Mouse (Mus musculus): ENCODE results near the gene Cth. TPM values are rescaled to one million over a fixed set of nuclear protein-coding genes. Genes with fewer than 3 reads are reported as not detected.
"Not testable (repeated sequence)": the region's sequence is repeated elsewhere in the genome, so short reads cannot be mapped to it uniquely, and the experiment has no call there.

The Cth gene
- polyA plus RNA-seq, 1 experiment = not detected

DNA sequence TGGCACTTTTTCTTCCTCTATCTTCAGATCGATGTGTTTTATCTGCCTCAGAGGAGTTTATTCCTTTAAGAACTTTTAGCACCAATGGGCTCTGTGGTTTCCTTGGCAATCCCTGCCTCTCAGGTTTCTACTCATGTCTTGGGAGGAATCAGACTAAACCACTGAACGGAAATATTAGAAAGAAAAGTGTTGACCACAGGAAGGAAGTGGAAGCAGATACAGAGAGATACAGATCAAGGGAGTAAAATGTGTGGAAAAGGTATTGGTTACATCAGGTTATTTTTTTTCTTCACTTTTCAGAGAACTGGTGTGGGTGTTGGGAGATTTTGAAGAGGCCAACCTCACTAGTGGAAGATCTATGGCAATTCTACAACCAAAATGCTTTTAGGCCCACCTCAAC lies 13.7 kb upstream of the Cth start:
- H3K4me3 ChIP-seq (ENCODE audit: insufficient read depth, low read length) = no peak overlapping the region
- TF ChIP-seq POLR2A (IDR thresholded peaks at IDR 0.05; ENCODE audit: borderline replicate concordance, low read depth, low read length) (no peak), CTCF (IDR thresholded peaks at IDR 0.05; ENCODE audit: low read depth, low read length) (no peak)
- peaks cover 7% of the 10 kb centered on the region for H3K4me1 ChIP-seq (ENCODE audit: control insufficient read depth, insufficient read depth, low read length)
- H3K27ac ChIP-seq (ENCODE audit: insufficient read depth, low read depth, low read length) = no peak overlapping the region

DNA sequence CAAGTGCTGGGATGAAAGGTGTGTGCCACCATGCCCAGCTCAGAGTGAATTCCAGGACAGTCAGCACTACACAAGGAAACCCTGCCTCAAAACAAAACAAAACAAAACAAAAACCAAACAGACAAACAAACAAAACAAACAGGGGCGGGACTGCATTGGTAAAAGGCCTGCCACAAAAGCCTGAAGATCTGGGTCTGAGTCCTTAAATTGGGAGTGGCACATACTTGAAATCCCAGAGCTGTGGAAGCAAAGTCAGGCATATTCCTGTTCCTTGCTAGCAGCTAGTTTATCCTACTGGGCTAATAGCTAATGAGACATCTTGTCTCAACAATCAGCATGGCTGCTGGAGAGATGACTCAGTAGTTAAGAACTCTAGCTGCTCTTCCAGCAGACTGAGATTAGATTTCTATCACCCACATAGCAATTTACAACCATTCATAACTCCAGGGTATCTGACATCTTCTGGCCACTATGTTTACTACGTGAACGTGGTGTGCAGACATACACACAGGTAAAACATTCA lies 9.5 kb upstream of the Cth start:
- no peak for TF ChIP-seq CTCF (IDR thresholded peaks at IDR 0.05; ENCODE audit: low read depth, low read length)
- TF ChIP-seq POLR2A (IDR thresholded peaks at IDR 0.05; ENCODE audit: borderline replicate concordance, low read depth, low read length) = no peak
- H3K4me1 ChIP-seq (ENCODE audit: control insufficient read depth, insufficient read depth, low read length) = peaks cover 5% of the 10 kb centered on the region
- H3K4me3 ChIP-seq (ENCODE audit: insufficient read depth, low read length) = no peak overlapping the region
- H3K27ac ChIP-seq (ENCODE audit: insufficient read depth, low read depth, low read length) = no peak overlapping the region

DNA sequence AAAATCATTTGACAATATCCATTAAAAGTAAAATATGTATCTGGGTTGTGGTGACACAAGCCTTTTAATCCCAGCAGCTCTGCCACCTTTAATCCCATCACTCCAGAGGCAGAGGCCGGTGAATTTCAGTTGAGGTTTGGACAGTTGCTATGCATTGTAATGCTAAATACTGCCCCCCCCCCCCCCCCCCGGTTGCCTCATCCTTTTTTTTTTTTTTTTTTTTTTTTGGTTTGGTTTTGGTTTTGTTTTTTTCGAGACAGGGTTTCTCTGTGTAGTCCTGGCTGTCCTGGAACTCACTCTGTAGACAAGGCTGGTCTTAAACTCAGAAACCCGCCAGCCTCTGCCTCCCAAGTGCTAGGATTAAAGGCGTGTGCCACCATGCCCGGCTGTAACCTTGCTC lies 8.3 kb upstream of the Cth start:
- H3K4me1 ChIP-seq (ENCODE audit: control insufficient read depth, insufficient read depth, low read length); H3K4me3 ChIP-seq (ENCODE audit: insufficient read depth, low read length); H3K27ac ChIP-seq (ENCODE audit: insufficient read depth, low read depth, low read length): not testable (repeated sequence)

DNA sequence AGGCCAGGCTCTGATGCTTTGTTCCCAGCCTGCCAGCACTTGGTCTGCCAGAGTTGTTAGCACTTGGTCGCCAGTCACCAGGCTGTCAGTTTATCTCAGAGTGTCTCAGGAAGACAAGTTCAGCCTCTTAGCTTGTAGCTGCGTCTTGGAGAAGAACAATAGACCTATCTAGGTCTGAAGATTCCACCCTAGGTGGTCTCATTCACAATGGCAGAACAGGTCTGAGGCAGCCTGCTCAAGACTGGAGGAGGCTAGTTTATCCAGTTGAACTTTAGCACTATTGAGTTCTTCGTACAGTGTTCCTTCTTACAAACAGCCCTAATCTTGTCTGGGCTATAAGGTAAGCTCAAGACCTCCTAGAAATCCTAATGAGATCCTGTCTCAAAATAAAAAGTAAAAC lies 7.2 kb upstream of the Cth start:
- no peak overlapping the region for H3K27ac ChIP-seq (ENCODE audit: insufficient read depth, low read depth, low read length)
- H3K4me1 ChIP-seq (ENCODE audit: control insufficient read depth, insufficient read depth, low read length) = peaks cover 5% of the 10 kb centered on the region
- TF ChIP-seq CTCF (IDR thresholded peaks at IDR 0.05; ENCODE audit: low read depth, low read length) (no peak), POLR2A (IDR thresholded peaks at IDR 0.05; ENCODE audit: borderline replicate concordance, low read depth, low read length) (no peak)
- no peak overlapping the region for H3K4me3 ChIP-seq (ENCODE audit: insufficient read depth, low read length)

DNA sequence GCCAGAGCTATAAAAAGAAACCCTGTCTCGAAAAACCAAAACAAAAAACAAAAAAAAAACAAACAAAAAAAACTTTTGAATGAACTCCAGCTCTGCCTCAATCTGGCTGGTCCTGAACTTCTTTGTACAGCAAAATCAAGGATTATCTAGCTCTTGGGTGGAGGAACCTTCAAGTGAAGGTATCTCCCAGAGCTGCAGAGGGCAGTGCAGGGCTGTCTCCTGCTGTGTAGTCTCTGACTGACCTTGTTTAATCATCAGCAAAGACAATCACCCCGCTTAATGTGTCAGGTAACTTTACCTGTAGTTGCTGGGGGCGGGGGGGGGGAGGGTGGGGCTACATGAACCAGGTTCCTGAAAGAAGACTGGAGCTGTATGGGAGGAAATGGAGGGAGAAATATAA lies 6.7 kb upstream of the Cth start:
- H3K4me3 ChIP-seq (ENCODE audit: insufficient read depth, low read length) = no peak overlapping the region
- H3K27ac ChIP-seq (ENCODE audit: insufficient read depth, low read depth, low read length) = no peak overlapping the region

DNA sequence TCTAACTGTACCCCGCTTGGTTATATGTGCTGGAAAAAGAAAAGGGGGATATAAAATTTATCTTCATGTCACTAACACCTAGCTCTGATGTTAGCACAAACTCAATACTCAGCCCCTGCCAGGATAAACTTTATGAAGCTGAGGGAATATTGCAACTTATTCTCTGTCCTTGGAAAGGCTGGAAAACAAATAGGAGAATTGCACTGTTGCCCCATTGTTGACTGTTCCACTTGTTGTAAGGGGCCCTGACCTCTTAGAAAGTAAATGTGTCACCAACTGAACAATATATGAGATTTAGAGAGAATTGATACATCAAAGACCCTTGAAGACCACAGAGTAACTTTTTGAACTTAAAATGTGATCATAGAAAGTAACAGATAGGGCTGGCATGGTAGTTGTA lies 4.5 kb upstream of the Cth start:
- H3K4me3 ChIP-seq (ENCODE audit: insufficient read depth, low read length) = no peak overlapping the region
- TF ChIP-seq POLR2A (IDR thresholded peaks at IDR 0.05; ENCODE audit: borderline replicate concordance, low read depth, low read length) = no peak
- TF ChIP-seq CTCF (IDR thresholded peaks at IDR 0.05; ENCODE audit: low read depth, low read length) = no peak
- no peak overlapping the region for H3K27ac ChIP-seq (ENCODE audit: insufficient read depth, low read depth, low read length)
- peaks cover 5% of the 10 kb centered on the region for H3K4me1 ChIP-seq (ENCODE audit: control insufficient read depth, insufficient read depth, low read length)

More for the DNA sequence above, 6.7 kb upstream of the Cth start:
- no peak for TF ChIP-seq POLR2A (IDR thresholded peaks at IDR 0.05; ENCODE audit: borderline replicate concordance, low read depth, low read length)
- no peak for TF ChIP-seq CTCF (IDR thresholded peaks at IDR 0.05; ENCODE audit: low read depth, low read length)
- peaks cover 5% of the 10 kb centered on the region for H3K4me1 ChIP-seq (ENCODE audit: control insufficient read depth, insufficient read depth, low read length)

DNA sequence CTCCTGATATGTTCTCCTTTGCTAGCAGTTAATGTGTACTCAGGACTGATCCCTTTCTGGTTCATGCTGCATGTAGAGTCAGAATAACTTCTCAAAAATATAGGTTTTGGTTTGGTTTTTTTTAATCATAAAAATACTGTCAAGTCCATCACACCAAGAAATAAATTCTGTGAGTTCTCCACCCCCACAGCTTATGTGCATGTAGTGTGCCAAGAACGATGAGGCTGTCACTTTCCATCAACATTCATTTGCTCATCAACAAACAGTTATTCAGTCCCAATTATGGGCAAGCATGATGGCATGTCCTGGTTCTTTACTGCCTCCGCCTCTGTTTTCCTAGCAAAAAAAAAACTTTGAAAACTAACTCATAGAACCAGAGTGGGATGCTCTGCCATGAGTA lies 3.9 kb upstream of the Cth start:
- no peak overlapping the region for H3K27ac ChIP-seq (ENCODE audit: insufficient read depth, low read depth, low read length)
- no peak overlapping the region for H3K4me3 ChIP-seq (ENCODE audit: insufficient read depth, low read length)
- peaks cover 4% of the 10 kb centered on the region for H3K4me1 ChIP-seq (ENCODE audit: control insufficient read depth, insufficient read depth, low read length)
- TF ChIP-seq POLR2A (IDR thresholded peaks at IDR 0.05; ENCODE audit: borderline replicate concordance, low read depth, low read length) = no peak
- TF ChIP-seq CTCF (IDR thresholded peaks at IDR 0.05; ENCODE audit: low read depth, low read length) = no peak

DNA sequence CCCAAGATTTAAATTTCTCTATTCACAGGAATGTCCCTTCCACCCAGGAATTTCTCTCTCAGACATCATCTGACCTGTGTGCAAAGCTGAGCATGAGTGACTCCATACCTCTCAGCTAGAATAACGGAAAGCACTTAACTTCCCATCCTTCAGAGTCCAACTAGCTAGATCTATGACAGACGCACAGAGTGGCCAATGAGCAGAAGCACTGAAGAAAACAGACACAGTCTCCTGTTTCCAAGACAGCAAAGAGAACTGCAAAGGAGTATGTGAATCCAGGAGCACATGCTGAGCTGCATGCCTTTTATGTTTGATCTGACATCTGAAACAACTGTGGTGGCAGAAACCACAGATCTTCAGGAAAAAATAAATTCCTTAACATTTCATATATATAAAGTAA lies 1.9 kb upstream of the Cth start:
- Histone ChIP-seq H3K4me3 (ENCODE audit: insufficient read depth, low read length) (no peak overlapping the region), H3K27ac (ENCODE audit: insufficient read depth, low read depth, low read length) (no peak overlapping the region), H3K4me1 (ENCODE audit: control insufficient read depth, insufficient read depth, low read length) (no peaks in the 10 kb centered on the region)
- TF ChIP-seq POLR2A (IDR thresholded peaks at IDR 0.05; ENCODE audit: borderline replicate concordance, low read depth, low read length) (no peak), CTCF (IDR thresholded peaks at IDR 0.05; ENCODE audit: low read depth, low read length) (no peak)

DNA sequence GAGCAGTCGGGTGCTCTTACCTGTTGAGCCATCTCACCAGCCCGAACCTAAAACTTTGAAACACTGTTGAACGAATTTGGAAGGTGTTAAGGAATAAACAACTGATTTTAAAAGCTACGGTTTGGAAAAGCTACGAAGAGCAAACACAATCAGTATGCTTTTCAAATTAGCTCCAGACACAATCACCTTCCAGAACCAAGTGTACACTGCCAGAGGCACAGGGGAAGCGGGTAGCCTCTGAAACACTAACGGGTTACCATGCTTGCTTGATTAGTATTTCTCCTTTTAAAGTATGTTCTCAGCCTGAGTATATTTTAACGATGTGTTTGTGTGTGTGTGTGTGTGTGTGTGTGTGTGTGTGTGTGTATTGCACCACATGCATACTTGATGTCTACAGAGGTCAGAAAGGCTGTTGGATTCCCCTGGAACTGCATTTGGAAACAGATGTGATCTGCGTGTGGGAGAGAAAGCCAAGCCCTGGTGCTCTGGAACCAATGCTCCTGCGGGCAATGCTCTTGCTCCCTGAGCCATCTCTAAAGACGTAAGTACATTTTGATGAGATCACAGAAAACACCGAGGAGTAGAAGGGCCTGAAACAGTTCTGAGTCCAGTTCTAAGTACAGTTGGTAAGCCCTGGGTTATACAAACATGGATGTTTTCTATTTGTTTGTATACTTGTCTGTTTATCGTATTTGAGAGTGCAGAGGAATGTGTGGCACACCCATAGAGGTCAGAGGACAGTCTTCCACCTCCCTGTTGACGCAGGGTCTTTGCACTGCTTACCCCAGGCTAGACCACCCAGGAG lies 1.0 kb upstream of the Cth start:
- H3K4me1 ChIP-seq (ENCODE audit: control insufficient read depth, insufficient read depth, low read length) = no peaks in the 10 kb centered on the region
- H3K27ac ChIP-seq (ENCODE audit: insufficient read depth, low read depth, low read length) = no peak overlapping the region
- H3K4me3 ChIP-seq (ENCODE audit: insufficient read depth, low read length) = no peak overlapping the region
- no peak for TF ChIP-seq CTCF (IDR thresholded peaks at IDR 0.05; ENCODE audit: low read depth, low read length)
- TF ChIP-seq POLR2A (IDR thresholded peaks at IDR 0.05; ENCODE audit: borderline replicate concordance, low read depth, low read length) = no peak

DNA sequence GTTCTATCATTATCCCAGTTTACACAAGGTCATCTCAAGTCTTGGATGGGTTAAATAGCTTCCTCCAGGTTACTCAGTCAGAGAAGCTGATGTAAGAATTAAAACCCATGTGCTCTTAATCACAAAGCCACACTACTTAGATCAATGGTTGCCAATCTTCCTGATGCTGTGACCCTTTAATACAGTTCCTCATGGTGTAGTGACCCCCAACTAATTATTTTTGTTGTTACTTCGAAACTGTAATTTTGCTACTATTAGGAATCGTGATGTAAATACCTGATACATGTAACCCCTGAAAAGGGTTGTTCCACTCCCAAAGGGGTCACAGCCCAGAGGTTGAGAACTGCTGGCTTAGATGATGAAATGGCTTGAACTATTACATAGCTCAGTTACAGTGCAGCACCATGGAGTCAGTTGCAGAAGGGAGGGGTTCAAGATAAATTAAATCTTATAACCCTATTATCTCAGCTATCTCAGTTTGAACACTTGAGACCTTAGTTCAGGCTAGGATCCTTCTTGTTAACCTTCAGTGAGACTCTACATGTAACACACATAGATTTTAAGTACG lies 1.5 kb downstream of the Cth start:
- TF ChIP-seq POLR2A (IDR thresholded peaks at IDR 0.05; ENCODE audit: borderline replicate concordance, low read depth, low read length) = no peak
- no peak for TF ChIP-seq CTCF (IDR thresholded peaks at IDR 0.05; ENCODE audit: low read depth, low read length)
- no peaks in the 10 kb centered on the region for H3K4me1 ChIP-seq (ENCODE audit: control insufficient read depth, insufficient read depth, low read length)
- H3K4me3 ChIP-seq (ENCODE audit: insufficient read depth, low read length) = no peak overlapping the region
- no peak overlapping the region for H3K27ac ChIP-seq (ENCODE audit: insufficient read depth, low read depth, low read length)
